ENCODE assay signal across 18 mouse cellular contexts in the genomic region with DNA sequence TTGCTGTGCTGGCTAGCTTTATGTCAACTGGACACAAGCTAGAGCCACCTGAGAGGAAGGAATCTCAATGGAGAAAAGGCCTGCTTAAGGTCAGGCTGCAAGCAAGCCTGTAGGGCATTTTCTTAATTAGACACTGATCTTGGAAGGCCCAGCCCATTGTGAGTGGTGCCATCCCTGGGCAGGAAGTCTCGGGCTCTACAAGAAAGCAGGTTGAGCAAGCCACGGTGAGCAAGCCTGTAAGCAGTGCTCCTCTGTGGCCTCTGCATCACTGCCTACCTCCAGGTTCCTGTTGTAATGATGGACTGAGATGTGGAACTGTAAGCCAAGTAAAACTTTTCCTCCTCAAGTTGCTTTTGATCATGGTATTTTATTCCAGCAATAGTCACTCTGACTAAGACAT.
DNase-seq lines count a peak whose midpoint lies in the region; ATAC-seq and TF ChIP-seq lines count a peak whose summit lies in the region.
"Had no signal": no experiment of that assay in that cellular context is flagged by ENCODE, and none has a peak within 500 bp of the region (broad histone marks: within the 10 kb centered on the region; RNA-seq: fewer than 3 reads in every experiment).

No protein-coding gene starts in this region.

- intact Hi-C loops in heart, postnatal 25 days (cut with DNase I), result no loop called here

- 0 out of 2 replicates have a peak overlapping the region, but pooled peaks have one; percentile 4 for H3K27ac ChIP-seq in midbrain, embryonic 13.5 days
- no peak overlapping the region for H3K27ac ChIP-seq in midbrain, embryonic 11.5 days (ENCODE audit: low read depth, low read length)
- H3K27ac ChIP-seq in hindbrain, embryonic 16.5 days (ENCODE audit: low read depth, low read length), result peak overlapping the region; percentile 55
- H3K27ac ChIP-seq in olfactory bulb, adult 2 months (ENCODE audit: insufficient read depth, low read depth, low read length), result 0 out of 2 replicates have a peak overlapping the region, but pooled peaks have one; percentile 25
- H3K27ac ChIP-seq: embryonic facial prominence, embryonic 10.5 days; heart, embryonic 13.5 days; kidney, embryonic 15.5 days had no signal

- ATAC-seq in midbrain, embryonic 13.5 days, result no peak
- no peak for ATAC-seq in midbrain, embryonic 11.5 days (ENCODE audit: low FRiP score)
- ATAC-seq in hindbrain, embryonic 16.5 days, result 0 out of 2 replicates have a peak, but pooled peaks have one; percentile 24
- ATAC-seq in activated CD4-positive, CD25-positive, alpha-beta regulatory T cell, adult 4 months, result no peak
- ATAC-seq: intestine, embryonic 16.5 days; lung, postnatal 0 days had no signal

- no peak for TF ChIP-seq POLR2A in olfactory bulb, adult 2 months (IDR thresholded peaks at IDR 0.05; ENCODE audit: insufficient read depth, low read depth, low read length)

- H3K4me3 ChIP-seq in midbrain, embryonic 13.5 days (replicated peaks), result no peak overlapping the region
- no peak overlapping the region for H3K4me3 ChIP-seq in midbrain, embryonic 11.5 days (ENCODE audit: low read depth, low read length)
- H3K4me3 ChIP-seq in hindbrain, embryonic 16.5 days (ENCODE audit: low read length), result no peak overlapping the region
- no peak overlapping the region for H3K4me3 ChIP-seq in olfactory bulb, adult 2 months (ENCODE audit: insufficient read depth, low read depth, low read length)
- H3K4me3 ChIP-seq: embryonic facial prominence, embryonic 10.5 days; heart, embryonic 13.5 days; kidney, embryonic 15.5 days had no signal

- peak; percentile 80 for DNase-seq in heart, adult 11 months
- no peak for DNase-seq in heart, postnatal 25 days (ENCODE audit: low spot score)
- no peak for DNase-seq in midbrain, embryonic 11.5 days (ENCODE audit: low spot score, missing footprints)
- no peak for DNase-seq in frontal cortex, postnatal 36 days (ENCODE audit: low spot score in 2 of 2)
- DNase-seq: gastrocnemius, postnatal 10 days; heart, adult 18-20 months; heart, postnatal 36 days; thymus, adult 2 months had no signal

- H3K9me3 ChIP-seq in midbrain, embryonic 13.5 days, result no peaks in the 10 kb centered on the region
- no peaks in the 10 kb centered on the region for H3K9me3 ChIP-seq in midbrain, embryonic 11.5 days (ENCODE audit: control insufficient read depth, low read length)
- no peaks in the 10 kb centered on the region for H3K9me3 ChIP-seq in hindbrain, embryonic 16.5 days (ENCODE audit: control insufficient read depth, low read length)
- H3K9me3 ChIP-seq: embryonic facial prominence, embryonic 10.5 days; heart, embryonic 13.5 days; kidney, embryonic 15.5 days had no signal

- WGBS in midbrain, embryonic 13.5 days, result 82% methylated on average over 2 of the region's 2 CpGs
- WGBS in midbrain, embryonic 11.5 days, result 89% methylated on average over 2 of the region's 2 CpGs
- WGBS in hindbrain, embryonic 16.5 days, result 64% methylated on average over 2 of the region's 2 CpGs
- WGBS in olfactory bulb, adult 2 months, result 67% methylated on average over 2 of the region's 2 CpGs

- no peak for TF ChIP-seq CTCF in olfactory bulb, adult 2 months (IDR thresholded peaks at IDR 0.05; ENCODE audit: insufficient read depth, low read depth, low read length)

- H3K9ac ChIP-seq in midbrain, embryonic 13.5 days (replicated peaks), result no peak overlapping the region
- no peak overlapping the region for H3K9ac ChIP-seq in midbrain, embryonic 11.5 days (ENCODE audit: low read length)
- no peak overlapping the region for H3K9ac ChIP-seq in hindbrain, embryonic 16.5 days (ENCODE audit: low read depth, low read length)
- H3K9ac ChIP-seq: kidney, embryonic 15.5 days had no signal

- H3K27me3 ChIP-seq in midbrain, embryonic 13.5 days, result no peaks in the 10 kb centered on the region
- no peaks in the 10 kb centered on the region for H3K27me3 ChIP-seq in midbrain, embryonic 11.5 days (ENCODE audit: control insufficient read depth, insufficient read depth, low read length)
- H3K27me3 ChIP-seq in hindbrain, embryonic 16.5 days (replicated peaks; ENCODE audit: control insufficient read depth, insufficient read depth, low read length), result no peaks in the 10 kb centered on the region
- H3K27me3 ChIP-seq: CH12.LX; heart, embryonic 13.5 days; kidney, embryonic 15.5 days had no signal

- no peak overlapping the region for H3K4me2 ChIP-seq in midbrain, embryonic 13.5 days (replicated peaks)
- H3K4me2 ChIP-seq in midbrain, embryonic 11.5 days, result no peak overlapping the region
- no peak overlapping the region for H3K4me2 ChIP-seq in hindbrain, embryonic 16.5 days (ENCODE audit: low read length)
- H3K4me2 ChIP-seq: heart, embryonic 13.5 days; kidney, embryonic 15.5 days had no signal

- no peaks in the 10 kb centered on the region for H3K36me3 ChIP-seq in midbrain, embryonic 13.5 days
- H3K36me3 ChIP-seq in midbrain, embryonic 11.5 days (ENCODE audit: control insufficient read depth, insufficient read depth, low read length), result no peaks in the 10 kb centered on the region
- H3K36me3 ChIP-seq in hindbrain, embryonic 16.5 days (ENCODE audit: control insufficient read depth, insufficient read depth, low read length), result no peaks in the 10 kb centered on the region
- H3K36me3 ChIP-seq: embryonic facial prominence, embryonic 10.5 days; heart, embryonic 13.5 days; kidney, embryonic 15.5 days had no signal

- peaks cover 11% of the 10 kb centered on the region for H3K4me1 ChIP-seq in midbrain, embryonic 13.5 days (replicated peaks)
- H3K4me1 ChIP-seq in midbrain, embryonic 11.5 days (ENCODE audit: control insufficient read depth, insufficient read depth, low read length), result no peaks in the 10 kb centered on the region
- peaks cover 5% of the 10 kb centered on the region; the same call in 1 of the 2 replicates for H3K4me1 ChIP-seq in hindbrain, embryonic 16.5 days (ENCODE audit: control insufficient read depth, insufficient read depth, low read depth, low read length)
- peaks cover 13% of the 10 kb centered on the region for H3K4me1 ChIP-seq in olfactory bulb, adult 2 months (ENCODE audit: control insufficient read depth, insufficient read depth, low read length)
